Mouse (Mus musculus): ENCODE results near the gene Dock11. TPM values are rescaled to one million over a fixed set of nuclear protein-coding genes. Genes with fewer than 3 reads are reported as not detected.

The Dock11 gene
- polyA plus RNA-seq, 1 experiment from 2014 or later, result 17.0 TPM

- Histone ChIP-seq H3K36me3 (ENCODE audit: poor library complexity, severe bottlenecking) (no peaks in the 10 kb centered on the region), H3K27me3 (no peaks in the 10 kb centered on the region), H3K27ac (no peak overlapping the region), H3K9ac (no peak overlapping the region), H3K9me3 (replicated peaks) (no peaks in the 10 kb centered on the region), H3K4me2 (no peak overlapping the region), H3K4me3 (no peak overlapping the region), H3K4me1 (no peaks in the 10 kb centered on the region)
- WGBS, result 90% methylated on average over 3 of the region's 3 CpGs
- ATAC-seq, result no peak
Measured at GRCm38 (mm10) chrX:35920096-35920607, 31.5 kb downstream of the Dock11 start.

GRCm38 (mm10) chrX:35921922-35922321, 33.3 kb downstream of the Dock11 start:
- 88% methylated on average over 3 of the region's 3 CpGs for WGBS
- ATAC-seq, result no peak

GRCm38 (mm10) chrX:35924705-35925264, 36.2 kb downstream of the Dock11 start:
- WGBS, result 62% methylated on average over 1 of the region's 1 CpGs
- Histone ChIP-seq H3K36me3 (ENCODE audit: poor library complexity, severe bottlenecking) (no peaks in the 10 kb centered on the region), H3K4me2 (no peak overlapping the region), H3K4me3 (no peak overlapping the region), H3K9ac (no peak overlapping the region), H3K27me3 (no peaks in the 10 kb centered on the region), H3K27ac (no peak overlapping the region), H3K9me3 (replicated peaks) (no peaks in the 10 kb centered on the region), H3K4me1 (no peaks in the 10 kb centered on the region)
- no peak for ATAC-seq

More at GRCm38 (mm10) chrX:35921922-35922321, 33.3 kb downstream of the Dock11 start:
- H3K9me3 ChIP-seq (replicated peaks), result no peaks in the 10 kb centered on the region
- H3K27me3 ChIP-seq, result no peaks in the 10 kb centered on the region
- H3K4me2 ChIP-seq, result no peak overlapping the region
- H3K4me1 ChIP-seq, result no peaks in the 10 kb centered on the region
- H3K27ac ChIP-seq, result no peak overlapping the region
- no peak overlapping the region for H3K4me3 ChIP-seq
- no peak overlapping the region for H3K9ac ChIP-seq
- H3K36me3 ChIP-seq (ENCODE audit: poor library complexity, severe bottlenecking), result no peaks in the 10 kb centered on the region

GRCm38 (mm10) chrX:35930094-35930933, 41.7 kb downstream of the Dock11 start:
- Histone ChIP-seq H3K4me2 (no peak overlapping the region), H3K9me3 (replicated peaks) (no peaks in the 10 kb centered on the region), H3K9ac (no peak overlapping the region), H3K4me3 (no peak overlapping the region), H3K4me1 (peaks cover 3% of the 10 kb centered on the region; the same call in 1 of the 2 replicates), H3K36me3 (ENCODE audit: poor library complexity, severe bottlenecking) (no peaks in the 10 kb centered on the region), H3K27me3 (no peaks in the 10 kb centered on the region), H3K27ac (no peak overlapping the region)
- 86% methylated on average over 9 of the region's 9 CpGs for WGBS
- no peak for ATAC-seq

- no peaks in the 10 kb centered on the region for H3K9me3 ChIP-seq (replicated peaks)
- no peak overlapping the region for H3K4me2 ChIP-seq
- 97% methylated on average over 3 of the region's 3 CpGs for WGBS
- peaks cover 3% of the 10 kb centered on the region; the same call in 1 of the 2 replicates for H3K4me1 ChIP-seq
- no peak overlapping the region for H3K27ac ChIP-seq
- no peaks in the 10 kb centered on the region for H3K36me3 ChIP-seq (ENCODE audit: poor library complexity, severe bottlenecking)
- H3K4me3 ChIP-seq, result no peak overlapping the region
- ATAC-seq, result no peak
- no peak overlapping the region for H3K9ac ChIP-seq
- H3K27me3 ChIP-seq, result no peaks in the 10 kb centered on the region
Measured at GRCm38 (mm10) chrX:35930934-35931406, 42.3 kb downstream of the Dock11 start.

GRCm38 (mm10) chrX:35931945-35932344, 43.3 kb downstream of the Dock11 start:
- peaks cover 3% of the 10 kb centered on the region; the same call in 1 of the 2 replicates for H3K4me1 ChIP-seq
- WGBS, result 68% methylated on average over 1 of the region's 1 CpGs
- no peaks in the 10 kb centered on the region for H3K9me3 ChIP-seq (replicated peaks)
- H3K36me3 ChIP-seq (ENCODE audit: poor library complexity, severe bottlenecking), result no peaks in the 10 kb centered on the region
- no peak for ATAC-seq
- H3K4me2 ChIP-seq, result no peak overlapping the region
- no peaks in the 10 kb centered on the region for H3K27me3 ChIP-seq
- no peak overlapping the region for H3K27ac ChIP-seq
- H3K9ac ChIP-seq, result no peak overlapping the region
- no peak overlapping the region for H3K4me3 ChIP-seq

GRCm38 (mm10) chrX:35932952-35933351, 44.3 kb downstream of the Dock11 start:
- peaks cover 3% of the 10 kb centered on the region; the same call in 1 of the 2 replicates for H3K4me1 ChIP-seq
- no peaks in the 10 kb centered on the region for H3K27me3 ChIP-seq
- no peaks in the 10 kb centered on the region for H3K36me3 ChIP-seq (ENCODE audit: poor library complexity, severe bottlenecking)
- H3K4me3 ChIP-seq, result no peak overlapping the region
- no peak overlapping the region for H3K27ac ChIP-seq
- H3K9ac ChIP-seq, result no peak overlapping the region
- no peak for ATAC-seq
- no peak overlapping the region for H3K4me2 ChIP-seq
- no peaks in the 10 kb centered on the region for H3K9me3 ChIP-seq (replicated peaks)

- Histone ChIP-seq H3K4me2 (no peak overlapping the region), H3K4me3 (no peak overlapping the region), H3K9ac (no peak overlapping the region), H3K4me1 (no peaks in the 10 kb centered on the region), H3K27me3 (no peaks in the 10 kb centered on the region), H3K9me3 (replicated peaks) (no peaks in the 10 kb centered on the region), H3K36me3 (ENCODE audit: poor library complexity, severe bottlenecking) (no peaks in the 10 kb centered on the region), H3K27ac (no peak overlapping the region)
- 79% methylated on average over 5 of the region's 5 CpGs for WGBS
- no peak for ATAC-seq
Measured at GRCm38 (mm10) chrX:35938112-35938511, 49.5 kb downstream of the Dock11 start.

GRCm38 (mm10) chrX:35946394-35946793, 57.8 kb downstream of the Dock11 start:
- WGBS, result 81% methylated on average over 1 of the region's 1 CpGs
- H3K27ac ChIP-seq, result no peak overlapping the region
- H3K4me3 ChIP-seq, result no peak overlapping the region
- no peaks in the 10 kb centered on the region for H3K27me3 ChIP-seq
- H3K4me1 ChIP-seq, result no peaks in the 10 kb centered on the region
- ATAC-seq, result no peak
- H3K9ac ChIP-seq, result no peak overlapping the region
- H3K9me3 ChIP-seq (replicated peaks), result no peaks in the 10 kb centered on the region
- no peak overlapping the region for H3K4me2 ChIP-seq
- no peaks in the 10 kb centered on the region; the same call in 1 of the 2 replicates for H3K36me3 ChIP-seq (ENCODE audit: poor library complexity, severe bottlenecking)

- 94% methylated on average over 4 of the region's 4 CpGs for WGBS
- no peak overlapping the region for H3K9ac ChIP-seq
Measured at GRCm38 (mm10) chrX:35950135-35950534, 61.5 kb downstream of the Dock11 start.

GRCm38 (mm10) chrX:35951945-35952344, 63.3 kb downstream of the Dock11 start:
- H3K4me1 ChIP-seq, result 0 out of 2 replicates have a peak, but pooled peaks cover 2% of the 10 kb centered on the region
- H3K9me3 ChIP-seq (replicated peaks), result no peaks in the 10 kb centered on the region
- H3K36me3 ChIP-seq (ENCODE audit: poor library complexity, severe bottlenecking), result no peaks in the 10 kb centered on the region; the same call in 1 of the 2 replicates
- no peak overlapping the region for H3K4me3 ChIP-seq
- H3K27me3 ChIP-seq, result no peaks in the 10 kb centered on the region
- H3K27ac ChIP-seq, result no peak overlapping the region
- no peak for ATAC-seq
- WGBS, result 60% methylated on average over 3 of the region's 3 CpGs
- no peak overlapping the region for H3K9ac ChIP-seq
- H3K4me2 ChIP-seq, result no peak overlapping the region

More at GRCm38 (mm10) chrX:35950135-35950534, 61.5 kb downstream of the Dock11 start:
- H3K4me1 ChIP-seq, result 0 out of 2 replicates have a peak, but pooled peaks cover 2% of the 10 kb centered on the region
- no peaks in the 10 kb centered on the region for H3K27me3 ChIP-seq
- H3K4me3 ChIP-seq, result no peak overlapping the region
- ATAC-seq, result no peak
- no peak overlapping the region for H3K4me2 ChIP-seq
- no peaks in the 10 kb centered on the region; the same call in 1 of the 2 replicates for H3K36me3 ChIP-seq (ENCODE audit: poor library complexity, severe bottlenecking)
- H3K27ac ChIP-seq, result no peak overlapping the region
- no peaks in the 10 kb centered on the region for H3K9me3 ChIP-seq (replicated peaks)

- Histone ChIP-seq H3K4me2 (no peak overlapping the region), H3K4me1 (0 out of 2 replicates have a peak, but pooled peaks cover 2% of the 10 kb centered on the region), H3K9me3 (replicated peaks) (no peaks in the 10 kb centered on the region), H3K27ac (no peak overlapping the region), H3K9ac (no peak overlapping the region), H3K36me3 (ENCODE audit: poor library complexity, severe bottlenecking) (no peaks in the 10 kb centered on the region; the same call in 1 of the 2 replicates), H3K4me3 (no peak overlapping the region), H3K27me3 (no peaks in the 10 kb centered on the region)
- ATAC-seq, result no peak
- 67% methylated on average over 4 of the region's 4 CpGs for WGBS
Measured at GRCm38 (mm10) chrX:35952521-35953095, 64.0 kb downstream of the Dock11 start.

Data from forebrain, embryonic 13.5 days (tissue).